Mouse (Mus musculus) thymus, postnatal 4 days (tissue): ENCODE measurements around the gene Rsph9.

Experiments
- DNase-seq: peaks from one replicate; pipeline ENCODE4 v3.0.0; 2021

The Rsph9 gene

GRCm38 (mm10) chr17:46143578-46144423, at the start of gene Rsph9:
Rsph9 (minus strand) TSS chr17:46144216.
- peak; percentile 70 for DNase-seq

DNA sequence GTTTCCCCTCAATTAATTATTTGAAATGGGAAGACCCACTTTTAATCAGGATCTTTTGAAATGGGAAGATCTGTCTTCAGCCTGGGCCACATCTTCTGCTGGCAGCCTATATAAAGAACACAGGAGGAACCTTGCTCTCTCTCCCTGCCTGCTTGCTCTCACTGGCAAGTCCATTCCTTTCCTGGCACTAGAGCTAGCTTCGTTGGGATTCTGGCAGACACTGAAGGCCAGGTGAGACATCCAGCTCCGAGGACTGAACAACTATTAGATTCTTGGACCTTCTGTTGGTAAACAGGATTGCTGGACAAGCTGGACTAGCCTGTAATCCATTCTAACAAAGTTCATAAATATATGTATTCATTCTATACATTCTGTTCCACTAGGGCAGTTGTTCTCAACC, 44.8 kb upstream of the Rsph9 start:
- no peak for DNase-seq

GRCm38 (mm10) chr17:46182273-46182672, 38.3 kb upstream of the Rsph9 start:
- peak; percentile 47 for DNase-seq

GRCm38 (mm10) chr17:46170538-46170937, 26.5 kb upstream of the Rsph9 start:
- DNase-seq: peak; percentile 58

GRCm38 (mm10) chr17:46168768-46169167, 24.8 kb upstream of the Rsph9 start:
- DNase-seq: no peak

DNA sequence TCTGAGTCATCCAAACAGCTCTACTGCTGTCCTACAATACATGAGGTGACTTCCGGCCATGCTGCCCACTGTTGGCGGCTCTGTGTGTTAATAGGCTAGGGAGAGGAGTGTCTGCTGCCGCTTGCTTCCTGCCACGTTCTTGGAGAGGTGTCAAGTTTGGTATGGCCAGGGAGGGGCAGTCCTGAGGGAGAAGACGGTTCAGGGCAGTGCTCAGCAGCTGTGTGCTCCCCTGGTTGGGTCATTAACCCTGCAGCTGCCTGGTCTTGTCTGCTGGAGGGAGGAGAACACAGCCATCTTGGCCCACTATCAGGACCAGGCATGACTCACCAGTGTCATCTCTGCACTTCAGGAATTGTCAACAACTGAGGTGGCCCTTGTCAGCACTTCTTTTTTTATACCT, 24.3 kb upstream of the Rsph9 start:
- DNase-seq: no peak

DNA sequence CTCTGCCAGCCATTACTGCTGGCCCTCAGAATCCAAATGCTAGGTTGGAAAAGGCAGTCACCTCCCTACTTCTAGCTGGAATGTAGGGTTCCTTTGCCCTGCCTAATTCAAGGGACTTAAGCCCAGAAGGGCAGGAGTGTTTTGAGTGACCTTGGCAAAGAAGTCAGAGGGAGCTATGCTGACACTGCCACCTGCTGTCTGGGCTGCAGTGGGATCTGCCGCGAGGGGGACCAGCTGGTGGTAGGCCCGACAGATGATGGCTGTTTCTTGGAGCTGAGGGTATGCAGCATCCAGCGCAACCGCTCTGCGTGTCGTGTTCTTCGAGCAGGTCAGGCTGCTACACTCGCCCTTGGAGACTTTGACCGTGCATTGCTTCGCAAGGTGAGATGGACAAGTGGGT, 23.0 kb upstream of the Rsph9 start:
- DNase-seq: peak; percentile 49

GRCm38 (mm10) chr17:46166270-46166669, 22.3 kb upstream of the Rsph9 start:
- DNase-seq: no peak

- no peak for DNase-seq
Measured at GRCm38 (mm10) chr17:46165460-46165859, 21.4 kb upstream of the Rsph9 start.

- no peak for DNase-seq
Measured at GRCm38 (mm10) chr17:46164791-46165190, 20.8 kb upstream of the Rsph9 start.

DNA sequence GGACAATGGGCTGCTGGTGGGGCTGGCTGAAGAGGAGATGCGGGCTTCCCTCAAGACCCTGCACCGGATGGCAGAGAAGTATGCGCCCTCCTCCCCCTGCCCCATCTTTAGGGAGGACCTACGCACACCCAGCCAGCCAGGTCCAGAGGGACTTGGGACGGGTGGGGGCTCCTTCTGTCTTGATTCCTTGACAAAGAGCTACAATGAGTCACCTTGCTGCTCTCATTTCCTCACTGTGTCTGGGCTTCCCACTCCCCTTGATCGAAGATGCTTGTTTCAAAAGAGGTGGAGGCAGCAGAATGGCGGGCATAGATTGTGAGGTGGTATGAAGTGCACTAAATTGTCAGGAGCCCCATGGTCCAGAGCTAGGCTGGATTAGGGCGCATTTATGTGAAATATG, 20.3 kb upstream of the Rsph9 start:
- DNase-seq: no peak

- peak; percentile 77 for DNase-seq
Measured at GRCm38 (mm10) chr17:46162951-46163421, 19.0 kb upstream of the Rsph9 start.

GRCm38 (mm10) chr17:46162551-46162950, 18.5 kb upstream of the Rsph9 start:
- DNase-seq: peak; percentile 50

- no peak for DNase-seq
Measured at GRCm38 (mm10) chr17:46161710-46162109, 17.7 kb upstream of the Rsph9 start.

GRCm38 (mm10) chr17:46161179-46161578, 17.2 kb upstream of the Rsph9 start:
- no peak for DNase-seq

DNA sequence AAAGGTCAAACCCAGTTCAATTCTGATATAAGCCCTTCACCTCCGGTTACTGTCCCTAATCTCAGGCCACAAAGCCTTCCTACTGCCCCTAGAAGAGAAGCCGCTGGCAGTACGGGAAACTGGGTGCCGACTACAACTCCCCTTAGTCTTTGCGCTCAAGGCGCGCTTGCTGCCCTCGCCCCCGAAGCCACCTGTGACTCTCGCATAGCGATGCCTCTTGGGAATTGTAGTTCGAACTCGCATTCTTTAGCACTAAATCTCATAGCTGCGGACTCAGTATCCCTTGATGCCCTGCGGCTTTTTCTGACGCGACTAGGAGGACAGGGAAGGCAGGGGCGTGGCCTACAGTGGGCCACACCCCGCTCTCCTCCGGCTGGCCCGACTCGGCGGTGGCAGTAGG, 16.7 kb upstream of the Rsph9 start, which contains the start of gene Gtpbp2:
Gene Gtpbp2, plus strand, starts transcription at position 347 of the 400 bp plus-strand sequence.
- DNase-seq: peak; percentile 95

DNA sequence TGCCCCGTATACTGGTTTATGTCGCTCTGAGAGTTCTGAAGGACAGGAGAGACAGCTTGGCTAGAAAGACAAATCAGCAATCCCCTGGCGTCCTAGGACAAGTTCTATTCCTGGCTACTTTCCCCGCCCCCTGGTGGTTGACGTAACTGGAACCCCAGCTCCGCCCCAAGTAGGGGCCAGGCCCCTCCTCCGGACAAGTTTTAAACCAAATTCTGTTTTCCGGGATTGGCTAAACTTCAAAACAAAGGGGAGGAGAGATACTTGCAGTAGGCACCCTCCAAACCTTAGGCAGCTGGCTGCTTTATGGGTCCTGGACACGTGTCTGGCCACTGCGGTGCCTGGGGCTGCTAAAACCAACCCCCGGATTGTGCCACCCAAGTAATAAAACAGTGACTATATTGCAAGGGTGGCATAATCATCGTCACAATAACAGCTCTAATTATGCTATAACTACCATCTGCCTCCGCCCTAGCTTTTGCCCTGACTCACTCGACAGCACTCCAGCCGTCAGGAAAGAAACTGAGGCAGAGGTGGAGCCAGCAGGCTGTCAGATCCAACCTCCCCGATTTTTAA, 16.2 kb upstream of the Rsph9 start:
- peak; percentile 94 for DNase-seq

GRCm38 (mm10) chr17:46159236-46159635, 15.2 kb upstream of the Rsph9 start:
- no peak for DNase-seq

GRCm38 (mm10) chr17:46157131-46157530, 13.1 kb upstream of the Rsph9 start:
- no peak for DNase-seq

- DNase-seq: no peak
Measured at GRCm38 (mm10) chr17:46156680-46157079, 12.7 kb upstream of the Rsph9 start.

DNA sequence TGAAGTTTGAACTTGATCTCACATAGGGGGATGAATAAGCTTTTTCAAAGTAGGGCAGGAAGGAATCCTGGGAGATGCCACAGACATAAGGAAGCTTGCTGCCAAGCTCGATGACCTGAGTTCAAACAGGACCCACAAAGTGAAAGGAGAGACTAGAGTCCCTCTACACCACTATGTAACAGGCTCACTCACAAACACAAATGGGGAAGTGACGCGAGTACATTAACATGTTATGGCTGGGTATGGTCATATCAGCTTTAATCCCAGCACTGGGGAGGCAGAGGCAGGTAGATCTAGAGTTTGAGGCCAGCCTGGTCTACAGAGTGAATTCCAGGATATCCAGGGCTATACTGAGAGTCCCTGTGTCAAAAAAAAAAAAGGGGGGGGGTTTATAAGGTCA, 10.3 kb upstream of the Rsph9 start:
- DNase-seq: no peak

DNA sequence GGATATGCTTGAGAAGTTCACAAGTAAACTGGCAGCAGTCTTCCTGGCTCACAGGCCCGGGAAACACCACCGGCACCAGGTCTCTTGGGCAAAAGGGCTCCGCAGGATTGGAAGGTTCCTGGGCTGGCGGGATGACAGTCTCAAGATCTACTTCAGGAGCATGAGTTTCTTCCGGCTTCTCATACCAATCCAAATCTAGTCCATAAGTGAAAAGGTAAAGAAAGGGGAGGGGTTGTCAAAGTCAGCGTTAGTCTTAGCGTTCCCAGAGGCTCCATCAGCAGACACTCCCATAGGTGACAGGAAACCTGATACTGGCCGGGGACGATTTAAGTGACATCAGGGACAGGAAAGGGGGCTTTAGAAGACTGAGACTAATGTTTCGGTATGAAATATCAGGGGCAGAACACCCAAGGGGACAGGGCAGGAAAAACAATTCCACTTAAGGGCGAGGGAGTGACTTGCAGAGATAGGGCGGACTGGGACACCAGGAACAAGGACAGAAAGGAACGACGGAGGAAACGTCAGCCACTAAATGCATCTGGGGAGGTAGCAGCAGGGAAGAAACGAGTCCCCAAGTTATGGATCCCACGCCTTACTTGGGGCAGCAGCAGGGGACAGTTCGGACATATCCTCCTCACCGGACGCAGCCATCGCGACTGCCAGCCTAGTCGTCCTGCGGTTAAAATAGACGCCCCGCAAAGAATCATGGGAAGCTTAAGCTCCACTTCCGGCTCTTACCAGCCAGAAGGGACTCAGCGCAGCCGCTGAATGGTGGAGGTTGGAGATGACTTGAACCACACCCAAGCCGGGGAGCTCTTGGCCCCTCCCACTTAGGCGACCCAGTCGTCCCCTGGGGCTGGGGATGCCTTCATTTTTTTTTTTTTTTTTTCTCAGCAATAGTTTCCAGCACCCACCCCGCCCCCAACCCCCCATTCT, 9.1 kb upstream of the Rsph9 start, which contains the start of gene Mad2l1bp:
Gene Mad2l1bp, minus strand, starts transcription at position 707 of the 936 bp plus-strand sequence.
- DNase-seq: peak; percentile 89

DNA sequence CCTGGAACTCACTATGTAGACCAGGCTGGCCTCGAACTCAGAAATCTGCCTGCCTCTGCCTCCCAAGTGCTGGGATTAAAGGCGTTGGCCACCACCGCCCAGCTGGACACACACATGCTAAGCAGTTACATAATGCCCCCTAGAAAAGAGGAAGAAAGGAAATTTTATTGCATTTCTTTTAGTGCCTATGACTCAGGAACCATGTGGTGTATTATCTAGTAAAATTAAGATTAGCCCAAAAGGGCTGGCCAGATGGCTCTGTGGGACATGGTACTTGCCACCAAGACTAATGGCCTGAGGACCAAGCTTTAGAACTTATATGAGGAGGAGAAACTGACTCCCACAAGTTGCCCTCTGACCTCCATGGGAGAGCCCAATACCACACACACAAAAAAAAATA, 4.1 kb downstream of the Rsph9 start:
- no peak for DNase-seq
